ENCODE assay signal across 26 mouse cellular contexts in the genomic region with DNA sequence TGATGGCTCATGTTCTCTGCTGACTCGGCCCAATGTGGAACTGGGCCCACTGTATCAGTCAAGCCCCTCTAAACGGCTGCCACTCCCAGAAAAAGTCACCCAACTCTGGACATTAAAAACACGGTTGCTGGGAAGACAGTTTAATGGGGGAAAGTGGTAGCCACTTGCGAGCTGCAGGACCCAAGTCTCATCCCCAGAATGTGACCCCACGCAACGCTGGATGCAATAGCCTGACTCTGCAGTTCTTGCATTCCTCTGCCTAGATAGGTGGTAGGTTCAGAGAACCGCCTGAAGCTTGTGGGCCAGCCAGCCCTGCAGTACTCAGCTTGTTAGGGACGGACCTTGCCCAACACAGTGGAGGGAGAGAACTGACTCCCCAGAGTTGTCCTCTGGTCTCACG. TPM values are rescaled to one million over a fixed set of nuclear protein-coding genes. Genes with fewer than 3 reads are reported as not detected.
A peak's percentile ranks its signal among the peaks of the same experiment; 100 is the strongest.
DNase-seq lines count a peak whose midpoint lies in the region; TF ChIP-seq lines count a peak whose summit lies in the region.
"Had no signal": no experiment of that assay in that cellular context is flagged by ENCODE, and none has a peak within 500 bp of the region (broad histone marks: within the 10 kb centered on the region; RNA-seq: fewer than 3 reads in every experiment).

No protein-coding gene starts in this region.

- H3K36me3 ChIP-seq in heart, embryonic 10.5 days, result peaks cover 52% of the 10 kb centered on the region
- no peaks in the 10 kb centered on the region; the same call in none of the 2 replicates for H3K36me3 ChIP-seq in kidney, adult 2 months (ENCODE audit: control insufficient read depth, insufficient read depth, low read length)

- no peaks in the 10 kb centered on the region for H3K4me1 ChIP-seq in heart, embryonic 10.5 days
- H3K4me1 ChIP-seq in kidney, adult 2 months (ENCODE audit: control insufficient read depth, insufficient read depth, low read length), result peaks cover 5% of the 10 kb centered on the region; the same call in 1 of the 2 replicates
- H3K4me1 ChIP-seq: embryonic facial prominence, embryonic 13.5 days; embryonic facial prominence, embryonic 15.5 days; forebrain, embryonic 10.5 days; forebrain, embryonic 12.5 days had no signal

- H3K4me3 ChIP-seq in heart, embryonic 10.5 days, result no peak overlapping the region
- H3K4me3 ChIP-seq in kidney, adult 2 months (ENCODE audit: insufficient read depth, low read depth, low read length), result no peak overlapping the region
- H3K4me3 ChIP-seq: embryonic facial prominence, embryonic 13.5 days; embryonic facial prominence, embryonic 15.5 days; erythroblast, embryonic 14.5 days; forebrain, embryonic 10.5 days; forebrain, embryonic 12.5 days had no signal

- no peak for TF ChIP-seq CTCF in kidney, adult 2 months (conservative IDR thresholded peaks at IDR 0.05; ENCODE audit: insufficient read depth, insufficient read length, low read depth, low read length)

- H3K27ac ChIP-seq in heart, embryonic 10.5 days, result no peak overlapping the region
- H3K27ac ChIP-seq in kidney, adult 2 months (ENCODE audit: insufficient read depth, low read depth, low read length), result no peak overlapping the region
- H3K27ac ChIP-seq: embryonic facial prominence, embryonic 13.5 days; embryonic facial prominence, embryonic 15.5 days; forebrain, embryonic 10.5 days; forebrain, embryonic 12.5 days had no signal

- no peaks in the 10 kb centered on the region for H3K27me3 ChIP-seq in heart, embryonic 10.5 days (ENCODE audit: insufficient read depth, poor library complexity, severe bottlenecking)
- H3K27me3 ChIP-seq in kidney, adult 2 months (replicated peaks; ENCODE audit: control insufficient read depth, insufficient read depth, low read length), result no peaks in the 10 kb centered on the region
- H3K27me3 ChIP-seq: embryonic facial prominence, embryonic 13.5 days; embryonic facial prominence, embryonic 15.5 days; forebrain, embryonic 12.5 days had no signal

- intact Hi-C loops in heart, postnatal 14 days (cut with DNase I), result no loop called here

- no peak for TF ChIP-seq POLR2A in kidney, adult 2 months (IDR thresholded peaks at IDR 0.05; ENCODE audit: low read depth, low read length)

- 88% methylated on average over 9 of the region's 9 CpGs for WGBS in heart, embryonic 10.5 days
- 69% methylated on average over 9 of the region's 9 CpGs for WGBS in kidney, adult 2 months

- peak; percentile 73 for DNase-seq in heart, embryonic 10.5 days (ENCODE audit: low spot score)
- no peak for DNase-seq in heart, postnatal 14 days
- DNase-seq in kidney, adult 2 months, result peak; percentile 44
- no peak for DNase-seq in kidney, postnatal 4 days
- DNase-seq: adrenal gland, adult 2 months; adrenal gland, postnatal 10 days; adrenal gland, postnatal 25 days; cerebellum, adult 11 months; cerebellum, adult 18-20 months; cerebellum, adult 8-10 months; cerebellum, adult 9-11 months; cerebellum, postnatal 14 days; cerebellum, postnatal 36 days; embryo, embryonic 11 days had no signal

- no peaks in the 10 kb centered on the region for H3K9me3 ChIP-seq in heart, embryonic 10.5 days
- H3K9me3 ChIP-seq: embryonic facial prominence, embryonic 13.5 days; embryonic facial prominence, embryonic 15.5 days; forebrain, embryonic 10.5 days; forebrain, embryonic 12.5 days had no signal

RNA-seq across cellular contexts. Expression of a gene that starts 25.0 kb away (rescaled TPM):
- polyA plus RNA-seq in heart, embryonic 10.5 days (2016; fragmentation: Nextera tagmentation; extraction: Ambion mirVana), result 57.3 and 133 TPM in 2 replicates
- total RNA-seq in heart, postnatal 14 days (2021), result 10 to 100 TPM; 12.2 to 18.4 TPM
- polyA plus RNA-seq in kidney, adult 2 months (2012; rRNA removed), result 8.2 and 8.7 TPM in 2 replicates
- polyA plus RNA-seq: erythroblast, embryonic 14.5 days had no signal

RNA-seq across cellular contexts. Expression of a gene that starts 25.6 kb away (rescaled TPM):
- 31.7 and 37.8 TPM in 2 replicates for polyA plus RNA-seq in heart, embryonic 10.5 days (2016; fragmentation: Nextera tagmentation; extraction: Ambion mirVana)
- 10 to 100 TPM; 19.0 to 21.0 TPM for total RNA-seq in heart, postnatal 14 days (2021)
- polyA plus RNA-seq in kidney, adult 2 months (2012; rRNA removed), result 28.9 and 33.6 TPM in 2 replicates

RNA-seq across cellular contexts. Expression of a gene that starts 46.3 kb away (rescaled TPM):
- polyA plus RNA-seq in heart, embryonic 10.5 days (2016; fragmentation: Nextera tagmentation; extraction: Ambion mirVana), result not detected in 2 replicates
- total RNA-seq in heart, postnatal 14 days (2021), result not detected
- 0.01 TPM in 1 of 2 replicates, not detected in the other for polyA plus RNA-seq in kidney, adult 2 months (2012; rRNA removed)
- total RNA-seq: adrenal gland, adult 2 months; adrenal gland, postnatal 10 days; adrenal gland, postnatal 25 days; adrenal gland, postnatal 4 days; common myeloid progenitor, adult 5-6 weeks had no signal
- polyA plus RNA-seq: adrenal gland, adult 2 months; brain, embryonic 14.5 days; C2C12; embryonic facial prominence, embryonic 13.5 days; erythroblast, embryonic 14.5 days; forebrain, embryonic 10.5 days; forebrain, embryonic 12.5 days; forebrain, embryonic 14.5 days; forebrain, embryonic 16.5 days had no signal

RNA-seq across cellular contexts. Expression of a gene that starts 50.4 kb away (rescaled TPM):
- polyA plus RNA-seq in heart, embryonic 10.5 days (2016; fragmentation: Nextera tagmentation; extraction: Ambion mirVana), result 0.06 TPM in 1 of 2 replicates, not detected in the other
- not detected for total RNA-seq in heart, postnatal 14 days (2021)
- 0.08 and 0.33 TPM in 2 replicates for polyA plus RNA-seq in kidney, adult 2 months (2012; rRNA removed)
- total RNA-seq: adrenal gland, adult 2 months; adrenal gland, postnatal 25 days; common myeloid progenitor, adult 5-6 weeks had no signal
- polyA plus RNA-seq: brain, embryonic 14.5 days; embryonic facial prominence, embryonic 11.5 days; erythroblast, embryonic 14.5 days had no signal

RNA-seq across cellular contexts. Expression of a gene that starts 50.5 kb away (rescaled TPM):
- polyA plus RNA-seq in heart, embryonic 10.5 days (2016; fragmentation: Nextera tagmentation; extraction: Ambion mirVana), result 0.98 TPM in 1 of 2 replicates, not detected in the other
- total RNA-seq in heart, postnatal 14 days (2021), result under 1 TPM in 1 of 2 experiments, not detected in 1; 0.12 TPM
- polyA plus RNA-seq in kidney, adult 2 months (2012; rRNA removed), result 343 and 414 TPM in 2 replicates
- total RNA-seq: adrenal gland, postnatal 25 days had no signal
- polyA plus RNA-seq: adrenal gland, adult 2 months; C2C12; embryonic facial prominence, embryonic 11.5 days; embryonic facial prominence, embryonic 13.5 days; embryonic facial prominence, embryonic 15.5 days; erythroblast, embryonic 14.5 days; forebrain, embryonic 10.5 days; forebrain, embryonic 12.5 days; forebrain, embryonic 14.5 days had no signal

Comparison
In these comparisons a context has a peak if more than half of its experiments do, and no peak if none do; other contexts are left out.
1. DNase-seq: peak in heart, embryonic 10.5 days (single experiment) and kidney, adult 2 months (single experiment); none in heart, postnatal 14 days (0 of 2) and kidney, postnatal 4 days (0 of 2).